Mouse (Mus musculus) left cerebral cortex, postnatal 14 days (tissue): ENCODE measurements around the gene Oxsr1. TPM values are rescaled to one million over a fixed set of nuclear protein-coding genes. Genes with fewer than 3 reads are reported as not detected.
"Not testable (repeated sequence)": the region's sequence is repeated elsewhere in the genome, so short reads cannot be mapped to it uniquely, and the experiment has no call there.

Experiments
- DNase-seq, 2 experiments: peaks; one replicate each; pipeline ENCODE4 v3.0.0; 2021 to 2022; ENCODE audit warnings: low spot score in 2 of 2, mixed read lengths in 1 of 2
- intact Hi-C: fragments of 180-260 bp; cut with DNase I; formaldehyde crosslinking; loops from one replicate; pipeline ENCODE4 v1.15.1; 2025
- total RNA-seq, 2 experiments: library from RNA; stranded (reverse); gene quantifications; 2 replicates each; pipeline ENCODE4 v1.2.3; 2021

The Oxsr1 gene
- total RNA-seq, 2 experiments from 2014 or later, result 33.2 to 36.4 TPM

GRCm38 (mm10) chr9:119290791-119291190 lies 31.4 kb downstream of the Oxsr1 start:
- DNase-seq, result no peak
- intact Hi-C loops, result no loop called here

DNA sequence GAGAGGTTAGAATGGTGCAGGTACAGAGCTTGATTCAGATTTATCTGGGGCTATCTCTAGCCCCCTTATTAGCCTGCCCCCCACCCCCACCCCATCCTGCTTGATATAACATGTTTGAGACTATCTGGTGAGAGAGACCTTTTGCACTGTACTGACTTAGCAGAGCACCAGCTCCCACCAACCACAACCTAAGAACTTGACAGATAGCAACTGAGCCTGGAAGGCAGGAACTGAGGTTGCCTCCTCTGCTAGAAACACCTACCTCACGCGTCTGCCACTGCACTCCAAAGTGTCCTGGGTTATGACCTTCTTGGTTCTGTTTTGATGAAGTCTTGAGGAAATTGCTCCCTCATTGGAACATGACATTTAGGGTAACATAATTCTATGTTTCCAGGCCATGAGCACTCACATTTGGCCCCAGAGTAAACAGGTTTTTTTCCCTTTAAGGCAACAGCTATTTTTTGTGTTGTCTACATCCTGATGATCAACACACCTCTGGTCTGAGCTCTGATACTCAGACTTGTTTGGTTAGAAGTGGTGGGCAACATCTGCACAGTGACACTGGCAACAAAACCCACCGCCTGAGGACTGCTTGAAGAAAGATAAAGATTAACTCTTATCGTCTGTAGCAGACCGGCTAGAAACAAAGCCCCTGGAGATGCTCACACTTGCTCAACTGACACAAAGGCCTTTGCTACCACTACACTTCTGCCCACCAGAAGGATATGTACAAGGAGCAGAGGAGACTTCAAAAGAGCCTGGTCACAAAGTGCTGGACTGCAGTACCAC lies 41.1 kb downstream of the Oxsr1 start:
- intact Hi-C loops, result no loop called here

GRCm38 (mm10) chr9:119278031-119278430 lies 44.2 kb downstream of the Oxsr1 start:
- DNase-seq, result no peak
- intact Hi-C loops, result no loop called here

More for the DNA sequence above, 41.1 kb downstream of the Oxsr1 start:
- no peak for DNase-seq

- intact Hi-C loops, result no loop called here
- peak; percentile 20 to 31 for DNase-seq
These were observed 45.9 kb downstream of the Oxsr1 start for GRCm38 (mm10) chr9:119276321-119276720.

DNA sequence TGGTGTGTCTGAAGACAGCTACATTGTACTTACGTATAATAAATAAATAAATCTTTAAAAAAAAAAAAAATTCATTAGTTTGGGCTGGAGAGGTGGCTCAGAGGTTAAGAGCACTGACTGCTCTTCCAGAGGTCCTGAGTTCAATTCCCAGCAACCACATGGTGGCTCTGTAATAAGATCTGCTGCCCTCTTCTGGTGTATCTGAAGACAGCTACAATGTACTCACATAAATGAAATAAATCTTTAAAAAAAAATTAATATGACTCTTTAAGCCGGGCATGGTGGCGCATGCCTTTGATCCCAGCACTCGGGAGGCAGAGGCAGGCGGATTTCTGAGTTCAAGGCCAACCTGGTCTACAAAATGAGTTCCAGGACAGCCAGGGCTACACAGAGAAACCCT lies 47.4 kb downstream of the Oxsr1 start:
- intact Hi-C loops, DNase-seq: not testable (repeated sequence)

GRCm38 (mm10) chr9:119271496-119271895 lies 50.7 kb downstream of the Oxsr1 start:
- no peak for DNase-seq
- intact Hi-C loops, result no loop called here

DNA sequence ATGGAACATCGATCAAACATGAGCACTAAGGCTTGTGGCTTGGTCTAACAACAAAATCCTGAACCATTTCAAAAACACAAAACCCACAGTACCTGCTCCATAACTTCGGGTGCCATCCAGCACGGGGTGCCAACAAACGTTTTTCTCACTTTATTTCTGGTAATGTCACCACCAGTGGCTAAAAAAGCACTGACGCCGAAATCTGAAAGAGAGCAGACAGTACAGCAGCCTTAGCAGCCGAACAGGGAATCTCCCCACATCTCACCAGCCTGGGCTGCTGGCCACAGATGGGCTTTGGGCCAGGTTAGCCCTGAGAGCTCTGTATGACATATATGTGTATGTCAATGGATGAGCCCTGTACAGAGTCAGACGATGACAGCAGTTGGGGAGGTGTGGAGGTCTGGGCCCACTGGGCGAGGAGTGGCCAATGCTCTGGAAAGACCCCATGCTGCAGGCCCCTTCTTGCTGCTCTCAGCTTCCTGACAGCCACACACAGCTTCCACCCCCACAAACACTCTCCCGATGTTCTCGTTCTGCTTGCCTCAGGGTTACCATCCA lies 53.6 kb downstream of the Oxsr1 start:
- intact Hi-C loops, result no loop called here

GRCm38 (mm10) chr9:119268120-119268519 lies 54.1 kb downstream of the Oxsr1 start:
- DNase-seq, result no peak
- intact Hi-C loops, result no loop called here

More for the DNA sequence above, 53.6 kb downstream of the Oxsr1 start:
- DNase-seq, result peak in 1 of 2 experiments; percentile 59

DNA sequence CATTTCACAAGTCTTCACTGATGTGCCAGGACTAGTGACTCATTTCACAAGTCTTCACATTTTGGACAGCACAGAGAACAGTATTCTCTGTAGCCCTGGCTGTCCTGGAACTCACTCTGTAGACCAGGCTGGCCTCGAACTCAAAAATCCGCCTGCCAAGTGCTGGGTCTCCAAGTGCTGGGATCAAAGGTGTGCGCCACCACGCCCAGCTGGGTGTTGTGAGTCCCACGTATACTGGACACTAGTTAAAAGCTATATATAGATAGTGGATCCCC lies 56.2 kb downstream of the Oxsr1 start:
- intact Hi-C loops, DNase-seq: not testable (repeated sequence)

DNA sequence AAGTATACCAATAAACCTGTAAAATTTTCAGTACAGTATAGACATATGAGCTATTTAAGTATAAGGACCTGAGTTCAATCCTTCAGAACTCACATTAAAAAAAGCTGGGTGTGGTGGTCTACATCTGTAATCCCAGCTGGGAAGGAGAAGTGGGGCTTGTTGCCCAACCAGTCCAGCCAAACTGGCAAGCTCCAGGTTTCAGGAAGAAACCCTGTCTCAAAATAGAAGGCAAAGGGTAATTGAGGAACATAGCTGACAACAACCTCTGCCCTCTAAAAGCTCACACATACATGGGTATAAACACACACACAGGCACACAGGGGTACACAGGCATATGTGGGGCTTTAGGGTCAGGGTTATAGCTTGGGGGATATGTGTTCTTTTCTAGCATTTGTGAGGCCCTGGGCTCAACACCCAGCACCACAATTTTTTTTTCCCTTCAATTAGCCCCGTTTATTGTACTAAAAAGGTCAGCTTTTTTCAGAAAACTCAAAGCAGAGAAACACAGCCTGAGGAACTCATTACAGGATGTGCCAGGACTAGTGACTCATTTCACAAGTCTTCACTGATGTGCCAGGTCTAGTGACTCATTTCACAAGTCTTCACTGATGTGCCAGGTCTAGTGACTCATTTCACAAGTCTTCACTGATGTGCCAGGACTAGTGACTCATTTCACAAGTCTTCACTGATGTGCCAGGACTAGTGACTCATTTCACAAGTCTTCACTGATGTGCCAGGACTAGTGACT lies 56.7 kb downstream of the Oxsr1 start:
- intact Hi-C loops, result not testable (repeated sequence)
- DNase-seq, result peak in 1 of 2 experiments; percentile 48

DNA sequence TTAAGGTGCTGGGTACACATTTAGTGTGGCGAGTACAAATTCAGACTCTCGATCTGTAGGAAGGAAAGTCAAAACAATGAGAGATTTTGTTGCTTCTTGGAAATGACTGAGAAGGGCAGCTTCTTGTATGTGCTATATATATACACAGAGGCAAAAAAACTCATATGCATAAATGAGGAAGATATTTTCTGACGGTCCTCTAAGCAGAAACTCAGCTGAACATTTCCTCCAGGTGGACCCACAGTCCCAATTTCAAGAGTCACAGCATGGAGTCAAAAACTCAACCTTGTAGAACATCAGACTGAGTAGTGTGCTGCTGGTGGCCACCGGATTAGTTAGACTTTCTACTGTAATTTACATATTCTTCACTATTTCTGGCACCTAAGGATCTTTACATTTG lies 59.2 kb downstream of the Oxsr1 start:
- intact Hi-C loops, result no loop called here
- DNase-seq, result no peak

- intact Hi-C loops, result no loop called here
- DNase-seq, result no peak
These were observed 61.4 kb downstream of the Oxsr1 start for GRCm38 (mm10) chr9:119260825-119261224.

DNA sequence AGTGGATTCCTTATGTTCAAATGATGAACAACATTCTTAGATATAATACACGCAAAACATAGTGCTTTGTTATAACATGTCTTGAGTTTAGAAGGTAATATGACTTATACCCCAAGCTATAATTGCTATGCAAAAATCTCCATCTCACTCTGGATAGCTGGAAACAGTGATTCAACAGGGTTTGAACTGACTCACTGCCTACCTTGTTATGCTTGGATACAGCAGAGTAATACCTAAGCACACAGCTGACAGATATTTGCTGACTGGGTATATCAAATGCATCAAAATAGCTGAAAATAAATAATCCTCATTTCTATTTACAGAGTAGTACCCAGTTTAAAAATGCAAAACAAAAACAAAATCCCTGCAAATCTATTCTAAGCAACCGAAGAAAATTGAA lies 63.4 kb downstream of the Oxsr1 start:
- intact Hi-C loops, result no loop called here
- DNase-seq, result no peak

- intact Hi-C loops, result no loop called here
- no peak for DNase-seq
These were observed 64.1 kb downstream of the Oxsr1 start for GRCm38 (mm10) chr9:119258128-119258527.

DNA sequence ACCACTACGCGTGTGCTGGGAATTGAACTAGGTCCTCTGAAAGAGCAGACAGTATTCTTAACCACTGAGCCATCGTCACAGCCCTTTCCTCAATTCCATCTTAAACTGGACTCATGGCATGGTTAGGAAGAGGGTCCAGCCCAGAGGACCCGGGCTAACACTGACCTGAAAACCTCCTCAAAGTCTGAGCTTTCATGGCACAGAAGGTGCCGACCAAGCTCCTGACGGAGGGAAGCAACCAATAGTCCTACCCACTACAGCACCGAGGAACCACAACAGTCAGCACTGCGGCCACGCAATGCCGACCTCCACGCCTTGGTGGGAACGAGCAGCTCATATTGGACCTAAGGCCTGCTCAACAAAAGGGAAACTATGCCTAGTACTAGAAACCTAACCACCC lies 66.1 kb downstream of the Oxsr1 start:
- intact Hi-C loops, result no loop called here
- DNase-seq, result no peak

GRCm38 (mm10) chr9:119255096-119255495 lies 67.1 kb downstream of the Oxsr1 start:
- DNase-seq, result no peak
- intact Hi-C loops, result no loop called here

DNA sequence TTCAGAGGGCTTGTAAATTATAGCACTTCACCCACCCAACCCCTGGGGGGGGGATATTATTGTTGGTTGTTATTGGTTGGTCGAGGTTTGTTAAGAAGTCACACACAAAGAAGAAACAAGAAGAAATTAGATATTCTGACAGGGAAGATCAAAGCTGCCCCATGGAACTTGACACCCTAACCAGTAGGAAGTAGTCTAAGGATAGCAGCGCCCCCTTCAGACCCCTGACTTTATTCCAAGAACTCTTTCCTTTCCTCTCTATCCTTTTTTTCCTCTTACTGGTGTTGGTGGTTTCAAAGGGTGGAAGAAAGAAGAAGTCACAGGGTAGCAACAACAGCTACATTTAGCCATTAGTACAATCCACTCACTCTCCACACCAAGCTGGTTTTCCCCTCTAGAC lies 68.0 kb downstream of the Oxsr1 start:
- no peak for DNase-seq
- intact Hi-C loops, result no loop called here

GRCm38 (mm10) chr9:119247996-119248395 lies 74.2 kb downstream of the Oxsr1 start:
- intact Hi-C loops, result no loop called here
- no peak for DNase-seq

- intact Hi-C loops, result no loop called here
- no peak for DNase-seq
These were observed 75.4 kb downstream of the Oxsr1 start for GRCm38 (mm10) chr9:119246826-119247225.

- DNase-seq, result no peak
- intact Hi-C loops, result no loop called here
These were observed 78.2 kb downstream of the Oxsr1 start for GRCm38 (mm10) chr9:119243981-119244380.
